Mouse (Mus musculus): ENCODE measurements at regions not wholly inside any gene's neighbourhood (a gene's known extent, or its start where the extent isn't known, plus 50 kb on each side); places are given as distances from the start of the nearest gene placed in this dataset.

DNA sequence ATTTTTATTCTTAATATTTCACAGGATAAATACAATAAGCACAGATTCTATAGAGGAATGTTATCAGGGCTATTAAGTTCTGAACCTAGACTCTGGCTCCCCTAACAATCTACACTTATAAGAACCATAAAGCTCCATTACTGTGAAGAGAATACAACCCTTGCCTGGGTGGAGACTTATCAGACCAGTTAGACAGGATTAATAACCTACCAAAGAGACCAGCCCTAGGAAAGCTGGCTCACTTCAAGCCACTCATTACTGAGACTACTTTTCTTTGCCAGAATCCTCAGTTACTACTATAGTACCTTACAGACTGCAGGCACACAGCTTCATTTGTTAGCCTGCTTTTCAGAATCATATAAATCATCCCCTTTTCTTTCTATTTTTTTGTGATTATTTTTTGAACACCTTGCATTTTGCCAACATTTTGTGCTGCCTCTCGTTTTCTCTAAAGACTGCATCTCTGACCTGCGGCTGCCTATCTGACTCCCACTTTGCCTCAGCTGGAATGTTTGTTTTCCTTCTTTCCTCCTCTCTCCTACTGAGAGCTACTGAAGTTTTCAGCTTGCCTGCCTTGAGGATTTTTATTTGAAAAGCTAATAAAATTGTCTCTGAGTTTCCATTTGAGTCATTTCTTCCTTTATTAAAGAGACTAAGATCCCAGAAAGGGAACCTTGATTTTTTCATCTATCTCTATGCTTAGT is 951.5 kb downstream of the Zpld1 start:
- no peaks in the 10 kb centered on the region for H3K9me3 ChIP-seq (ENCODE audit: control insufficient read depth, low read length)
- H3K4me2 ChIP-seq (replicated peaks; ENCODE audit: low read depth), result no peak overlapping the region
- H3K9ac ChIP-seq (ENCODE audit: low read length), result no peak overlapping the region
- no peak overlapping the region for H3K4me3 ChIP-seq (ENCODE audit: low read depth, low read length)
- ATAC-seq (ENCODE audit: low FRiP score, low TSS enrichment), result peak; percentile 69
- no peak overlapping the region for H3K27ac ChIP-seq (replicated peaks)
- H3K36me3 ChIP-seq (ENCODE audit: control insufficient read depth, insufficient read depth, low read length), result no peaks in the 10 kb centered on the region
- 26% methylated on average over 2 of the region's 2 CpGs for WGBS
- no peak for TF ChIP-seq CTCF (IDR thresholded peaks at IDR 0.05; ENCODE audit: low read depth)
- no peak for TF ChIP-seq EP300 (optimal IDR thresholded peaks at IDR 0.05)
- no peak for DNase-seq (ENCODE audit: low spot score)
- no peaks in the 10 kb centered on the region for H3K27me3 ChIP-seq (ENCODE audit: control insufficient read depth, insufficient read depth, low read length)
- H3K4me1 ChIP-seq (replicated peaks; ENCODE audit: control insufficient read depth, insufficient read depth), result no peaks in the 10 kb centered on the region

All from stomach, postnatal 0 days (tissue).